Mouse (Mus musculus): ENCODE measurements around the gene Gtf2ird1. TPM values are rescaled to one million over a fixed set of nuclear protein-coding genes. Genes with fewer than 3 reads are reported as not detected.

Gene Gtf2ird1
- polyA plus RNA-seq, 1 experiment from 2014 or later: 51.8 TPM

- ATAC-seq (replicated peaks; ENCODE audit: low FRiP score) (no peak), DNase-seq (ENCODE audit: low spot score) (no peak)
- H3K36me3 ChIP-seq (ENCODE audit: control insufficient read depth, insufficient read depth, low read length): peaks cover 10% of the 10 kb centered on the region; the same call in 1 of the 2 replicates
- H3K4me1 ChIP-seq (replicated peaks; ENCODE audit: control insufficient read depth, insufficient read depth, low read length): peaks cover 7% of the 10 kb centered on the region; the same call in 1 of the 2 replicates
- H3K4me3 ChIP-seq (ENCODE audit: low read depth, low read length): no peak overlapping the region
- 55% methylated on average over 10 of the region's 10 CpGs for WGBS
- H3K9me3 ChIP-seq (ENCODE audit: control insufficient read depth, low read length): peaks cover 2% of the 10 kb centered on the region; the same call in 1 of the 2 replicates
- no peak overlapping the region for H3K4me2 ChIP-seq
- no peak overlapping the region for H3K27ac ChIP-seq (ENCODE audit: low read depth, low read length)
- H3K27me3 ChIP-seq (replicated peaks; ENCODE audit: control insufficient read depth, insufficient read depth, low read length): no peaks in the 10 kb centered on the region
- no peak overlapping the region for H3K9ac ChIP-seq (ENCODE audit: low read depth, low read length)
Observed at GRCm38 (mm10) chr5:134445895-134446294, 10.6 kb downstream of the Gtf2ird1 start.

- Histone ChIP-seq H3K27me3 (replicated peaks; ENCODE audit: control insufficient read depth, insufficient read depth, low read length) (no peaks in the 10 kb centered on the region), H3K4me3 (ENCODE audit: low read depth, low read length) (no peak overlapping the region), H3K4me1 (replicated peaks; ENCODE audit: control insufficient read depth, insufficient read depth, low read length) (peaks cover 7% of the 10 kb centered on the region; the same call in 1 of the 2 replicates), H3K9ac (ENCODE audit: low read depth, low read length) (no peak overlapping the region), H3K4me2 (no peak overlapping the region), H3K27ac (ENCODE audit: low read depth, low read length) (no peak overlapping the region), H3K9me3 (ENCODE audit: control insufficient read depth, low read length) (peaks cover 2% of the 10 kb centered on the region; the same call in 1 of the 2 replicates), H3K36me3 (ENCODE audit: control insufficient read depth, insufficient read depth, low read length) (peaks cover 10% of the 10 kb centered on the region; the same call in 1 of the 2 replicates)
- DNase-seq (ENCODE audit: low spot score) (no peak), ATAC-seq (replicated peaks; ENCODE audit: low FRiP score) (no peak)
- 51% methylated on average over 10 of the region's 10 CpGs for WGBS
Observed at GRCm38 (mm10) chr5:134445208-134445831, 11.2 kb downstream of the Gtf2ird1 start.

GRCm38 (mm10) chr5:134444473-134444872 lies 12.0 kb downstream of the Gtf2ird1 start:
- Histone ChIP-seq H3K4me3 (ENCODE audit: low read depth, low read length) (no peak overlapping the region), H3K27me3 (replicated peaks; ENCODE audit: control insufficient read depth, insufficient read depth, low read length) (no peaks in the 10 kb centered on the region), H3K9me3 (ENCODE audit: control insufficient read depth, low read length) (peaks cover 2% of the 10 kb centered on the region; the same call in 1 of the 2 replicates), H3K36me3 (ENCODE audit: control insufficient read depth, insufficient read depth, low read length) (peaks cover 12% of the 10 kb centered on the region; the same call in 1 of the 2 replicates), H3K4me1 (replicated peaks; ENCODE audit: control insufficient read depth, insufficient read depth, low read length) (peaks cover 7% of the 10 kb centered on the region; the same call in 1 of the 2 replicates), H3K9ac (ENCODE audit: low read depth, low read length) (no peak overlapping the region), H3K27ac (ENCODE audit: low read depth, low read length) (no peak overlapping the region), H3K4me2 (no peak overlapping the region)
- DNase-seq (ENCODE audit: low spot score) (no peak), ATAC-seq (replicated peaks; ENCODE audit: low FRiP score) (no peak)
- WGBS: 92% methylated on average over 7 of the region's 7 CpGs

GRCm38 (mm10) chr5:134442066-134442465 lies 14.4 kb downstream of the Gtf2ird1 start:
- H3K36me3 ChIP-seq (ENCODE audit: control insufficient read depth, insufficient read depth, low read length): peaks cover 8% of the 10 kb centered on the region; the same call in 1 of the 2 replicates
- no peak for DNase-seq (ENCODE audit: low spot score)
- H3K4me1 ChIP-seq (replicated peaks; ENCODE audit: control insufficient read depth, insufficient read depth, low read length): peaks cover 7% of the 10 kb centered on the region; the same call in 1 of the 2 replicates
- no peak for ATAC-seq (replicated peaks; ENCODE audit: low FRiP score)
- H3K9me3 ChIP-seq (ENCODE audit: control insufficient read depth, low read length): peaks cover 2% of the 10 kb centered on the region; the same call in 1 of the 2 replicates
- WGBS: 88% methylated on average over 3 of the region's 3 CpGs
- H3K4me3 ChIP-seq (ENCODE audit: low read depth, low read length): no peak overlapping the region
- no peak overlapping the region for H3K27ac ChIP-seq (ENCODE audit: low read depth, low read length)
- no peaks in the 10 kb centered on the region for H3K27me3 ChIP-seq (replicated peaks; ENCODE audit: control insufficient read depth, insufficient read depth, low read length)
- no peak overlapping the region for H3K9ac ChIP-seq (ENCODE audit: low read depth, low read length)
- no peak overlapping the region for H3K4me2 ChIP-seq

- ATAC-seq (replicated peaks; ENCODE audit: low FRiP score) (no peak), DNase-seq (ENCODE audit: low spot score) (no peak)
- peaks cover 5% of the 10 kb centered on the region; the same call in 1 of the 2 replicates for H3K4me1 ChIP-seq (replicated peaks; ENCODE audit: control insufficient read depth, insufficient read depth, low read length)
- H3K36me3 ChIP-seq (ENCODE audit: control insufficient read depth, insufficient read depth, low read length): peaks cover 8% of the 10 kb centered on the region; the same call in 1 of the 2 replicates
- H3K9ac ChIP-seq (ENCODE audit: low read depth, low read length): no peak overlapping the region
- H3K4me3 ChIP-seq (ENCODE audit: low read depth, low read length): no peak overlapping the region
- H3K9me3 ChIP-seq (ENCODE audit: control insufficient read depth, low read length): peaks cover 2% of the 10 kb centered on the region; the same call in 1 of the 2 replicates
- WGBS: 77% methylated on average over 3 of the region's 3 CpGs
- H3K4me2 ChIP-seq: no peak overlapping the region
- no peak overlapping the region for H3K27ac ChIP-seq (ENCODE audit: low read depth, low read length)
- H3K27me3 ChIP-seq (replicated peaks; ENCODE audit: control insufficient read depth, insufficient read depth, low read length): no peaks in the 10 kb centered on the region
Observed at GRCm38 (mm10) chr5:134441105-134441504, 15.4 kb downstream of the Gtf2ird1 start.

GRCm38 (mm10) chr5:134440098-134440497 lies 16.4 kb downstream of the Gtf2ird1 start:
- ATAC-seq (replicated peaks; ENCODE audit: low FRiP score): no peak
- peaks cover 8% of the 10 kb centered on the region; the same call in 1 of the 2 replicates for H3K36me3 ChIP-seq (ENCODE audit: control insufficient read depth, insufficient read depth, low read length)
- no peak for DNase-seq (ENCODE audit: low spot score)
- peaks cover 4% of the 10 kb centered on the region; the same call in 1 of the 2 replicates for H3K4me1 ChIP-seq (replicated peaks; ENCODE audit: control insufficient read depth, insufficient read depth, low read length)
- no peak overlapping the region for H3K9ac ChIP-seq (ENCODE audit: low read depth, low read length)
- H3K9me3 ChIP-seq (ENCODE audit: control insufficient read depth, low read length): peaks cover 2% of the 10 kb centered on the region; the same call in 1 of the 2 replicates
- 80% methylated on average over 12 of the region's 12 CpGs for WGBS
- H3K4me3 ChIP-seq (ENCODE audit: low read depth, low read length): no peak overlapping the region
- no peak overlapping the region for H3K4me2 ChIP-seq
- no peaks in the 10 kb centered on the region for H3K27me3 ChIP-seq (replicated peaks; ENCODE audit: control insufficient read depth, insufficient read depth, low read length)
- H3K27ac ChIP-seq (ENCODE audit: low read depth, low read length): no peak overlapping the region

GRCm38 (mm10) chr5:134439481-134439880 lies 17.0 kb downstream of the Gtf2ird1 start:
- Histone ChIP-seq H3K36me3 (ENCODE audit: control insufficient read depth, insufficient read depth, low read length) (peaks cover 8% of the 10 kb centered on the region; the same call in 1 of the 2 replicates), H3K4me2 (no peak overlapping the region), H3K9me3 (ENCODE audit: control insufficient read depth, low read length) (peaks cover 2% of the 10 kb centered on the region; the same call in 1 of the 2 replicates), H3K4me3 (ENCODE audit: low read depth, low read length) (no peak overlapping the region), H3K27me3 (replicated peaks; ENCODE audit: control insufficient read depth, insufficient read depth, low read length) (no peaks in the 10 kb centered on the region), H3K4me1 (replicated peaks; ENCODE audit: control insufficient read depth, insufficient read depth, low read length) (peaks cover 4% of the 10 kb centered on the region; the same call in 1 of the 2 replicates), H3K27ac (ENCODE audit: low read depth, low read length) (no peak overlapping the region), H3K9ac (ENCODE audit: low read depth, low read length) (no peak overlapping the region)
- DNase-seq (ENCODE audit: low spot score) (no peak), ATAC-seq (replicated peaks; ENCODE audit: low FRiP score) (no peak)
- 92% methylated on average over 7 of the region's 7 CpGs for WGBS

- Histone ChIP-seq H3K36me3 (ENCODE audit: control insufficient read depth, insufficient read depth, low read length) (peaks cover 4% of the 10 kb centered on the region; the same call in 1 of the 2 replicates), H3K27me3 (replicated peaks; ENCODE audit: control insufficient read depth, insufficient read depth, low read length) (no peaks in the 10 kb centered on the region), H3K9me3 (ENCODE audit: control insufficient read depth, low read length) (peaks cover 2% of the 10 kb centered on the region; the same call in 1 of the 2 replicates), H3K4me3 (ENCODE audit: low read depth, low read length) (no peak overlapping the region), H3K9ac (ENCODE audit: low read depth, low read length) (no peak overlapping the region), H3K4me2 (no peak overlapping the region), H3K27ac (ENCODE audit: low read depth, low read length) (no peak overlapping the region), H3K4me1 (replicated peaks; ENCODE audit: control insufficient read depth, insufficient read depth, low read length) (peaks cover 4% of the 10 kb centered on the region; the same call in 1 of the 2 replicates)
- ATAC-seq (replicated peaks; ENCODE audit: low FRiP score) (no peak), DNase-seq (ENCODE audit: low spot score) (no peak)
- WGBS: 88% methylated on average over 6 of the region's 6 CpGs
Observed at GRCm38 (mm10) chr5:134438676-134439425, 17.7 kb downstream of the Gtf2ird1 start.
